Mouse (Mus musculus): Measurements from ENCODE around the gene Fastk.

GRCm38 (mm10) chr5:24481647-24482046, 36.6 kb upstream of the Fastk start:
- TF ChIP-seq POLR2A (IDR thresholded peaks at IDR 0.05; ENCODE audit: control insufficient read depth, extremely low read depth, insufficient read depth, low read length, poor library complexity) = no peak
- no peak for TF ChIP-seq CTCF (IDR thresholded peaks at IDR 0.05; ENCODE audit: borderline replicate concordance, control insufficient read depth, extremely low read depth, insufficient read depth, low read length, poor library complexity)
